ENCODE assay signal across 8 mouse cellular contexts in the genomic region with DNA sequence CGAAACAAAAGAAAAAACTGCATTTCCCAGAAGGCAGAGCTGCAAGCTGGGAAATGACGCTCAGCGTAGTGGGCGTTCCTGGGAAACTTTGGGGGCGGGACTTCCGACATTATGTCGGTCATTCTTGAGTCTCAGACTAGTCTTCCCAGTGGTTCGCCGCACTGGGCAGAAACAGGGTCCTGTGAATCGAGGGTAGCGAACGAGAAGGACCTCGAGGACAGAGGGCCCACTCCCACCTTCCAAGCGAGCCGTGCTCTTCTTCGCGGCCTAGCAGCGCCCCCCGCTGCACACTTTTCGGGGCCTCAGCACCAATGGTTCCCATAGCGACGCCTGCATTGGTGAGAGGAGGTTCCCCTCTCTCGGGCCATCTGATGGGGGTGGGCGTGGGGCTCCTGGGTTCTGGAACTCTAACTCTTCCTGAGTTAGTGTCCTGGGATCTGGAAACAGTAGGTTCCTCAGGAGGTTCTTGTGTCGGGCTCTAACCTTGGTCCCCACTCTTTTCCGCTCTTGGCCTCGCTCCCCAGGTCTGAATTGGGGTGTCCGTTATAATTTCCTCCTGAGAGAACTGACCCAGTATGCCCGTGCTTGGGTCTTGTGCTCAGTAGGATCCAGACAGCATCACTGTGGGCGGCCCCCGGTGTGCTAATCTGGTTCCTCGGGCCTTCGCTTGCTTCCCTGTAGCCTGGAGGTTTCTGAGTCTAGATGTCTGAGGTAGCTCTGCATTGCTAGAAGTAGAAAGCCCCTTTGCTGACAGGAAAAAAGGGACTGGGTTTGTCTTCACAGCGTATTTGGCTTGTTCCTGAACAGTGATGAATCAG. TPM values are rescaled to one million over a fixed set of nuclear protein-coding genes. Genes with fewer than 3 reads are reported as not detected.
DNase-seq lines count a peak whose midpoint lies in the region; ATAC-seq and TF ChIP-seq lines count a peak whose summit lies in the region.

No protein-coding gene starts in this region.

- no peaks in the 10 kb centered on the region; the same call in 1 of the 2 replicates for H3K4me1 ChIP-seq in cortical plate, adult 2 months (ENCODE audit: control insufficient read depth, insufficient read depth, low read length)
- H3K4me1 ChIP-seq in hindbrain, postnatal 0 days (ENCODE audit: insufficient read depth, low read length), result no peaks in the 10 kb centered on the region

- TF ChIP-seq POLR2A in cortical plate, adult 2 months (IDR thresholded peaks at IDR 0.05; ENCODE audit: extremely low read depth, insufficient read depth, low read length), result peak; percentile 43; the same call in 1 of the 2 replicates

- no peaks in the 10 kb centered on the region for H3K36me3 ChIP-seq in hindbrain, postnatal 0 days (ENCODE audit: insufficient read depth, low read length)

- H3K9me3 ChIP-seq in hindbrain, postnatal 0 days (ENCODE audit: low read length), result no peaks in the 10 kb centered on the region

- no peak for TF ChIP-seq CTCF in cortical plate, adult 2 months (IDR thresholded peaks at IDR 0.05; ENCODE audit: extremely low read depth, insufficient read depth, low read length)
- peak; percentile 42 for TF ChIP-seq CTCF in hindbrain, postnatal 0 days (IDR thresholded peaks at IDR 0.05; ENCODE audit: low read depth)

- H3K27me3 ChIP-seq in hindbrain, postnatal 0 days (ENCODE audit: insufficient read depth, low read length), result no peaks in the 10 kb centered on the region

- peak; percentile 83 for DNase-seq in adipocyte (ENCODE audit: low spot score)
- DNase-seq in gastrocnemius, adult 8-10 months (ENCODE audit: low spot score in 2 of 2), result peak; percentile 38 to 52
- DNase-seq in hindbrain, postnatal 0 days (ENCODE audit: low spot score), result peak; percentile 89
- DNase-seq in left cerebral cortex, adult 18-20 months (ENCODE audit: low spot score in 2 of 2), result peak; percentile 77 to 80
- peak; percentile 78 to 82 for DNase-seq in lung, postnatal 4 days
- DNase-seq in retina, postnatal 7 days (ENCODE audit: low read depth, low spot score), result peak; percentile 64
- DNase-seq in urinary bladder, adult 18-20 months (ENCODE audit: low spot score in 2 of 2), result peak; percentile 44 to 52

- H3K4me3 ChIP-seq in cortical plate, adult 2 months (ENCODE audit: insufficient read depth, low read length), result peak overlapping the region; percentile 64
- peak overlapping the region; percentile 65 for H3K4me3 ChIP-seq in hindbrain, postnatal 0 days (ENCODE audit: low read length)

- no peak overlapping the region for H3K27ac ChIP-seq in cortical plate, adult 2 months (ENCODE audit: insufficient read depth, low read length)
- H3K27ac ChIP-seq in hindbrain, postnatal 0 days, result peak overlapping the region; percentile 69; the same call in 1 of the 2 replicates

- peak overlapping the region; percentile 68 for H3K9ac ChIP-seq in hindbrain, postnatal 0 days (replicated peaks; ENCODE audit: low read length)

- peak overlapping the region; percentile 64 for H3K4me2 ChIP-seq in hindbrain, postnatal 0 days (ENCODE audit: low read depth, low read length)

- 37% methylated on average over 34 of the region's 34 CpGs for WGBS in hindbrain, postnatal 0 days

- peak; percentile 93 for ATAC-seq in hindbrain, postnatal 0 days

RNA-seq across cellular contexts. Expression of a gene that starts 52.8 kb away (rescaled TPM):
- 183 and 188 TPM in 2 replicates for polyA plus RNA-seq in cortical plate, adult 2 months (2012; rRNA removed)
- 10 to 100 TPM; 30.7 to 40.2 (median 33.3) TPM for total RNA-seq in gastrocnemius, adult 8-10 months (2022)
- total RNA-seq in hindbrain, postnatal 0 days (2014; rRNA removed), result 256 and 258 TPM in 2 replicates
- 137 and 143 TPM in 2 replicates for polyA plus RNA-seq in hindbrain, postnatal 0 days (2015; fragmentation: Nextera tagmentation; extraction: Ambion mirVana)
- 100 to 1,000 TPM; 105 to 106 TPM for total RNA-seq in left cerebral cortex, adult 18-20 months (2021)
